Mouse (Mus musculus) cortical plate, adult 2 months (tissue): ENCODE results near the gene Usp51.

Source experiments
- CTCF ChIP-seq: fragments of 200-500 bp; IDR thresholded peaks from 2 replicates; pipeline ENCODE4 v1.5.1; 2011; ENCODE audit warnings: mild to moderate bottlenecking, control low read depth, low read length; ENCODE audit not compliant: insufficient read depth; ENCODE audit errors: extremely low read depth
- POLR2A ChIP-seq: fragments of 200-500 bp; IDR thresholded peaks from 2 replicates; pipeline ENCODE4 v1.6.1; 2011; ENCODE audit warnings: mild to moderate bottlenecking, low read length, control low read depth; ENCODE audit not compliant: insufficient read depth; ENCODE audit errors: extremely low read depth

GRCm38 (mm10) chrX:153007685-153008047 lies 1.4 kb downstream of the Usp51 start:
- TF ChIP-seq CTCF (no peak), POLR2A (no peak)
